In genomic region chr10:26993971-26994761, GRCm38 (mm10) we compare ENCODE assay signal across 22 mouse cellular contexts.
DNase-seq lines count a peak whose midpoint lies in the region; ATAC-seq and TF ChIP-seq lines count a peak whose summit lies in the region.
"Had no signal": no experiment of that assay in that cellular context is flagged by ENCODE, and none has a peak within 500 bp of the region (broad histone marks: within the 10 kb centered on the region; RNA-seq: fewer than 3 reads in every experiment).

No protein-coding gene starts in this region.

- 61% methylated on average over 8 of the region's 8 CpGs for WGBS in hindbrain, embryonic 15.5 days
- WGBS in midbrain, embryonic 14.5 days: 71% methylated on average over 8 of the region's 8 CpGs
- 75% methylated on average over 8 of the region's 8 CpGs for WGBS in cerebellum, adult 2 months
- 82% methylated on average over 8 of the region's 8 CpGs for WGBS in embryonic facial prominence, embryonic 10.5 days

- H3K36me3 ChIP-seq in ES-E14 (ENCODE audit: control insufficient read depth, insufficient read depth, low read length, poor library complexity, severe bottlenecking): no peaks in the 10 kb centered on the region
- H3K36me3 ChIP-seq in hindbrain, embryonic 15.5 days: no peaks in the 10 kb centered on the region
- no peaks in the 10 kb centered on the region for H3K36me3 ChIP-seq in midbrain, embryonic 14.5 days (ENCODE audit: control insufficient read depth, insufficient read depth, low read length)
- no peaks in the 10 kb centered on the region for H3K36me3 ChIP-seq in embryonic facial prominence, embryonic 10.5 days (replicated peaks)
- H3K36me3 ChIP-seq: embryonic facial prominence, embryonic 15.5 days; G1E; heart, embryonic 13.5 days had no signal

- no peaks in the 10 kb centered on the region for H3K27me3 ChIP-seq in hindbrain, embryonic 15.5 days
- no peaks in the 10 kb centered on the region for H3K27me3 ChIP-seq in midbrain, embryonic 14.5 days (ENCODE audit: control insufficient read depth, insufficient read depth, low read length)
- no peaks in the 10 kb centered on the region for H3K27me3 ChIP-seq in cerebellum, adult 2 months (ENCODE audit: control insufficient read depth, insufficient read depth, low read length)
- no peaks in the 10 kb centered on the region for H3K27me3 ChIP-seq in embryonic facial prominence, embryonic 10.5 days (replicated peaks; ENCODE audit: low read depth, poor library complexity, severe bottlenecking)
- H3K27me3 ChIP-seq: embryonic facial prominence, embryonic 15.5 days; heart, embryonic 13.5 days had no signal

- in situ Hi-C loops in ES-E14 (cut with MboI; ENCODE audit: low sequenced_read_pairs in 2 of 2, unreplicated experiment in 2 of 2): no loop called here

- no peak for TF ChIP-seq CTCF in cerebellum, adult 2 months (IDR thresholded peaks at IDR 0.05; ENCODE audit: borderline replicate concordance, insufficient read depth, low read depth, low read length)

- no peak overlapping the region for H3K4me2 ChIP-seq in hindbrain, embryonic 15.5 days
- no peak overlapping the region for H3K4me2 ChIP-seq in midbrain, embryonic 14.5 days (ENCODE audit: low read length)
- H3K4me2 ChIP-seq: embryonic facial prominence, embryonic 15.5 days; heart, embryonic 13.5 days had no signal

- no peak overlapping the region for H3K4me3 ChIP-seq in ES-E14 (ENCODE audit: insufficient read depth in 1 of 2, low read depth in 1 of 2, low read length in 2 of 2, poor library complexity in 1 of 2, severe bottlenecking in 1 of 2)
- no peak overlapping the region for H3K4me3 ChIP-seq in hindbrain, embryonic 15.5 days
- no peak overlapping the region for H3K4me3 ChIP-seq in midbrain, embryonic 14.5 days (replicated peaks; ENCODE audit: low read depth, low read length)
- H3K4me3 ChIP-seq in cerebellum, adult 2 months (replicated peaks; ENCODE audit: insufficient read depth, low read depth, low read length): no peak overlapping the region
- no peak overlapping the region for H3K4me3 ChIP-seq in embryonic facial prominence, embryonic 10.5 days
- H3K4me3 ChIP-seq: embryonic facial prominence, embryonic 15.5 days; heart, embryonic 13.5 days; layer of hippocampus, adult 2 months had no signal

- H3K4me1 ChIP-seq in ES-E14 (ENCODE audit: control insufficient read depth in 2 of 2, insufficient read depth in 2 of 2, low read length in 2 of 2, poor library complexity in 1 of 2): no peaks in the 10 kb centered on the region
- 0 out of 2 replicates have a peak, but pooled peaks cover 2% of the 10 kb centered on the region for H3K4me1 ChIP-seq in hindbrain, embryonic 15.5 days (replicated peaks)
- no peaks in the 10 kb centered on the region for H3K4me1 ChIP-seq in midbrain, embryonic 14.5 days (ENCODE audit: control insufficient read depth, insufficient read depth, low read length)
- no peaks in the 10 kb centered on the region for H3K4me1 ChIP-seq in cerebellum, adult 2 months (ENCODE audit: control insufficient read depth, insufficient read depth, low read length)
- H3K4me1 ChIP-seq in embryonic facial prominence, embryonic 10.5 days: no peaks in the 10 kb centered on the region
- H3K4me1 ChIP-seq: embryonic facial prominence, embryonic 15.5 days; heart, embryonic 13.5 days had no signal

- no peak overlapping the region for H3K9ac ChIP-seq in ES-E14 (ENCODE audit: insufficient read depth, low read depth, low read length, poor library complexity, severe bottlenecking)
- H3K9ac ChIP-seq in hindbrain, embryonic 15.5 days: no peak overlapping the region
- H3K9ac ChIP-seq in midbrain, embryonic 14.5 days (replicated peaks; ENCODE audit: low read length): no peak overlapping the region
- H3K9ac ChIP-seq: embryonic facial prominence, embryonic 15.5 days; heart, embryonic 13.5 days had no signal

- no peaks in the 10 kb centered on the region for H3K9me3 ChIP-seq in ES-E14 (ENCODE audit: control insufficient read depth, insufficient read depth, low read depth, low read length)
- no peaks in the 10 kb centered on the region for H3K9me3 ChIP-seq in hindbrain, embryonic 15.5 days
- H3K9me3 ChIP-seq in midbrain, embryonic 14.5 days (ENCODE audit: control insufficient read depth, low read length): no peaks in the 10 kb centered on the region
- no peaks in the 10 kb centered on the region for H3K9me3 ChIP-seq in embryonic facial prominence, embryonic 10.5 days
- H3K9me3 ChIP-seq: embryonic facial prominence, embryonic 15.5 days; G1E; heart, embryonic 13.5 days had no signal

- H3K27ac ChIP-seq in ES-E14 (ENCODE audit: insufficient read depth, low read depth, low read length, poor library complexity, severe bottlenecking): no peak overlapping the region
- peak overlapping the region; percentile 46 for H3K27ac ChIP-seq in hindbrain, embryonic 15.5 days (replicated peaks)
- peak overlapping the region; percentile 27 for H3K27ac ChIP-seq in midbrain, embryonic 14.5 days (replicated peaks; ENCODE audit: low read depth, low read length)
- no peak overlapping the region for H3K27ac ChIP-seq in cerebellum, adult 2 months (ENCODE audit: insufficient read depth, low read length)
- no peak overlapping the region for H3K27ac ChIP-seq in embryonic facial prominence, embryonic 10.5 days (replicated peaks)
- H3K27ac ChIP-seq: embryonic facial prominence, embryonic 15.5 days; heart, embryonic 13.5 days; layer of hippocampus, adult 2 months; macrophage had no signal

- TF ChIP-seq POLR2A in cerebellum, adult 2 months (IDR thresholded peaks at IDR 0.05; ENCODE audit: borderline replicate concordance, insufficient read depth, low read length): no peak

- DNase-seq in ES-E14 (ENCODE audit: low read depth, low spot score) (no peak), R1 (ENCODE audit: low read depth, low spot score) (peak; percentile 56)
- DNase-seq in midbrain, embryonic 14.5 days: peak; percentile 74
- DNase-seq in cerebellum, adult 11 months: no peak
- no peak for DNase-seq in cerebellum, adult 2 months
- no peak for DNase-seq in embryonic facial prominence, embryonic 10.5 days (ENCODE audit: low spot score)
- DNase-seq: cerebellum, adult 11-12 months; heart, adult 11 months; heart, postnatal 4 days; kidney, postnatal 10 days; liver; lung, adult 2 months; right cerebral cortex, adult 18-20 months; thymus, postnatal 4 days had no signal

- peak; percentile 77 for ATAC-seq in hindbrain, embryonic 15.5 days (ENCODE audit: low FRiP score, low read depth)
- ATAC-seq in midbrain, embryonic 14.5 days (ENCODE audit: low FRiP score, low TSS enrichment): peak; percentile 21; the same call in 1 of the 2 replicates
- no peak for ATAC-seq in monocyte, adult 5-6 weeks (replicated peaks; ENCODE audit: insufficient number of reproducible peaks, low FRiP score, low TSS enrichment, poor library complexity, severe bottlenecking)
- ATAC-seq: intestine, postnatal 0 days had no signal

TF ChIP-seq in ES-E14, 5 proteins besides CTCF, POLR2A, EP300 and RAD21:
- TF ChIP-seq MAFK (IDR thresholded peaks at IDR 0.05; ENCODE audit: insufficient read depth, low read depth, low read length) (no peak), ZNF384 (IDR thresholded peaks at IDR 0.05; ENCODE audit: low read depth, low read length) (peak; percentile 45; the same call in 1 of the 2 replicates), CHD2 (IDR thresholded peaks at IDR 0.05; ENCODE audit: low read depth, low read length) (no peak)

Comparison
In these comparisons a context has a peak if more than half of its experiments do, and no peak if none do; other contexts are left out.
1. DNase-seq: peak in R1 (single experiment) and midbrain, embryonic 14.5 days (single experiment); none in ES-E14 (single experiment), cerebellum, adult 11 months (single experiment), cerebellum, adult 2 months (0 of 2) and embryonic facial prominence, embryonic 10.5 days (single experiment).
2. H3K27ac ChIP-seq: peak in hindbrain, embryonic 15.5 days (single experiment) and midbrain, embryonic 14.5 days (single experiment); none in ES-E14 (single experiment), cerebellum, adult 2 months (single experiment) and embryonic facial prominence, embryonic 10.5 days (single experiment).